Comparison of ENCODE assay signal across 28 mouse cellular contexts in genomic region chr4:102558328-102558727, GRCm38 (mm10).
DNase-seq lines count a peak whose midpoint lies in the region; ATAC-seq lines count a peak whose summit lies in the region.
"Had no signal": no experiment of that assay in that cellular context is flagged by ENCODE, and none has a peak within 500 bp of the region (broad histone marks: within the 10 kb centered on the region; RNA-seq: fewer than 3 reads in every experiment).

No protein-coding gene starts in this region.

- no peak overlapping the region for H3K4me2 ChIP-seq in limb, embryonic 13.5 days (replicated peaks)
- no peak overlapping the region for H3K4me2 ChIP-seq in limb, embryonic 15.5 days
- H3K4me2 ChIP-seq: forebrain, embryonic 13.5 days; hindbrain, embryonic 15.5 days; intestine, embryonic 15.5 days had no signal

- no peak for ATAC-seq in limb, embryonic 13.5 days (ENCODE audit: low FRiP score, low read depth)
- no peak for ATAC-seq in limb, embryonic 15.5 days (ENCODE audit: insufficient number of reproducible peaks, low FRiP score, low TSS enrichment, low read depth)
- ATAC-seq: forebrain, embryonic 13.5 days; intestine, embryonic 15.5 days; Patski had no signal

- H3K27ac ChIP-seq in limb, embryonic 13.5 days, result peak overlapping the region; percentile 73; the same call in 1 of the 2 replicates
- no peak overlapping the region for H3K27ac ChIP-seq in limb, embryonic 10.5 days
- peak overlapping the region; percentile 17; the same call in 1 of the 2 replicates for H3K27ac ChIP-seq in limb, embryonic 15.5 days
- H3K27ac ChIP-seq: forebrain, embryonic 13.5 days; hindbrain, embryonic 10.5 days; hindbrain, embryonic 15.5 days; intestine, embryonic 15.5 days; layer of hippocampus, adult 2 months; left cerebral cortex, adult 2 months; liver, embryonic 14.5 days; macrophage had no signal

- no peak overlapping the region for H3K9ac ChIP-seq in limb, embryonic 13.5 days
- no peak overlapping the region for H3K9ac ChIP-seq in limb, embryonic 15.5 days
- H3K9ac ChIP-seq: forebrain, embryonic 13.5 days; hindbrain, embryonic 15.5 days; intestine, embryonic 15.5 days; liver, embryonic 14.5 days; lung, embryonic 15.5 days had no signal

- H3K9me3 ChIP-seq in limb, embryonic 13.5 days, result no peaks in the 10 kb centered on the region
- no peaks in the 10 kb centered on the region for H3K9me3 ChIP-seq in limb, embryonic 10.5 days (replicated peaks)
- no peaks in the 10 kb centered on the region for H3K9me3 ChIP-seq in limb, embryonic 15.5 days
- H3K9me3 ChIP-seq: forebrain, embryonic 13.5 days; heart, embryonic 13.5 days; hindbrain, embryonic 10.5 days; hindbrain, embryonic 15.5 days; intestine, embryonic 15.5 days; lung, embryonic 15.5 days had no signal

- H3K27me3 ChIP-seq in limb, embryonic 13.5 days, result no peaks in the 10 kb centered on the region
- 0 out of 2 replicates have a peak, but pooled peaks cover 5% of the 10 kb centered on the region for H3K27me3 ChIP-seq in limb, embryonic 10.5 days (ENCODE audit: low read depth, poor library complexity, severe bottlenecking)
- no peaks in the 10 kb centered on the region for H3K27me3 ChIP-seq in limb, embryonic 15.5 days
- H3K27me3 ChIP-seq: forebrain, embryonic 13.5 days; heart, embryonic 13.5 days; hindbrain, embryonic 15.5 days; intestine, embryonic 15.5 days; lung, embryonic 15.5 days; Patski had no signal

- no peak for DNase-seq in limb, embryonic 10.5 days (ENCODE audit: low spot score)
- DNase-seq in CD4-positive helper T cell, adult 2 months (ENCODE audit: low read depth, low spot score), result peak; percentile 51
- peak; percentile 38 for DNase-seq in CD4-positive, CD25-positive, alpha-beta regulatory T cell, adult 2 months (ENCODE audit: low read depth, low spot score)
- DNase-seq in urinary bladder, postnatal 36 days (ENCODE audit: low spot score in 2 of 2), result no peak
- DNase-seq: adrenal gland, postnatal 14 days; B cell, adult 2 months; cerebellum, adult 11 months; cerebellum, adult 9-10 months; gastrocnemius, postnatal 25 days; heart, postnatal 14 days; kidney, adult 2 months; kidney, postnatal 36 days; midbrain, embryonic 14.5 days; right cerebral cortex, adult 18-20 months; thymus, postnatal 4 days had no signal

- peaks cover 27% of the 10 kb centered on the region for H3K4me1 ChIP-seq in limb, embryonic 13.5 days
- H3K4me1 ChIP-seq in limb, embryonic 10.5 days, result no peaks in the 10 kb centered on the region
- peaks cover 6% of the 10 kb centered on the region; the same call in 1 of the 2 replicates for H3K4me1 ChIP-seq in limb, embryonic 15.5 days
- H3K4me1 ChIP-seq: hindbrain, embryonic 10.5 days; hindbrain, embryonic 15.5 days had no signal

- no peak overlapping the region for H3K4me3 ChIP-seq in limb, embryonic 13.5 days
- no peak overlapping the region for H3K4me3 ChIP-seq in limb, embryonic 10.5 days
- H3K4me3 ChIP-seq in limb, embryonic 15.5 days, result no peak overlapping the region
- H3K4me3 ChIP-seq: forebrain, embryonic 13.5 days; heart, embryonic 13.5 days; hindbrain, embryonic 10.5 days; hindbrain, embryonic 15.5 days; intestine, embryonic 15.5 days; layer of hippocampus, adult 2 months; left cerebral cortex, adult 2 months; lung, embryonic 15.5 days had no signal

- 34% methylated on average over 3 of the region's 3 CpGs for WGBS in limb, embryonic 13.5 days
- WGBS in limb, embryonic 10.5 days, result 42% methylated on average over 3 of the region's 3 CpGs
- 27% methylated on average over 3 of the region's 3 CpGs for WGBS in limb, embryonic 15.5 days

- no peaks in the 10 kb centered on the region for H3K36me3 ChIP-seq in limb, embryonic 13.5 days
- H3K36me3 ChIP-seq in limb, embryonic 10.5 days, result no peaks in the 10 kb centered on the region
- H3K36me3 ChIP-seq in limb, embryonic 15.5 days, result no peaks in the 10 kb centered on the region
- H3K36me3 ChIP-seq: heart, embryonic 13.5 days; hindbrain, embryonic 10.5 days; hindbrain, embryonic 15.5 days; intestine, embryonic 15.5 days; lung, embryonic 15.5 days had no signal

Comparison
In these comparisons a context has a peak if more than half of its experiments do, and no peak if none do; other contexts are left out.
1. DNase-seq: peak in CD4-positive helper T cell, adult 2 months (single experiment) and CD4-positive, CD25-positive, alpha-beta regulatory T cell, adult 2 months (single experiment); none in limb, embryonic 10.5 days (single experiment) and urinary bladder, postnatal 36 days (0 of 2).